Mouse (Mus musculus): ENCODE measurements around the gene Foxp1.

DNA sequence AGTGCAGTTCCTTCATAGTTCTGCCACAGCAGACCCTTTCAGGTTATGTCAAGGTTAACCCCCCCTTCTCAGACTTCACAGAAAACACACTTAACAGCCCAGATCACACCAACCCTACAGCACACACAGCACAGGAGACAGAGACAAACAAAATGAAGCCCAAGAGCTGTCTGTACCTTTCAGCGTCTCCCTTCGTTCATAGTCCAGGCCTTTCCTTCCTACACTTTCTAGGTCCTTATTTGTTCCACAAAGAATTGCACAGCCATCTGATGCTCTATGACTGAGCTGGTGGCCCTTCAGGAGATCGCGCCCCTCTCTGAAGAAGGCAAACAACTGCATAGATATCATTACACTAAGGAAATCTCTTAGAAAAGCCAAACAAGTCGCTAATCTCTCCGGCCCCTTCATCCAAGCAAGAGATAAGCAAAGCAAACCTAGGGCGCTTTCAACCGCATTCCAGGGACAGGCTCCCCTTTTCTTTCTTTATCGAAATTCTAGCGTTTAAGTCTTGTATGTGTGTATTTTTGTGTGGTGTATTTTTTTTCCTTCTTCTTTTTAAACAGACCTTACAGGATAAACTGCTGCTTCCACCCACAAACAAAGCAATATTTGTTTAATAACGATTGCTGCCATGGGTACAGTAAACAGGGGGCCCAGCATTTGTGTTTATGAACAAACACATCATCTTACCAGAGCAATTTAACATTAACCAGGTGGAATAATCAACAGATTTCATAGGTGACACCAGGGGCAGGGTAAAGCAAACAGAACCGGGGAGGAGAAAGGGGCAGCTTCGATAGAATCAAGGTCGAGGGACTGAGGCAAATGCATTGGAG lies 349.2 kb downstream of the Foxp1 start:
- no peak for TF ChIP-seq CTCF (IDR thresholded peaks at IDR 0.05)
- TF ChIP-seq EP300 (IDR thresholded peaks at IDR 0.05) = peak; percentile 44; the same call in 1 of the 2 replicates
